Mouse (Mus musculus) embryonic facial prominence, embryonic 12.5 days (tissue): ENCODE data around the gene Crb3. TPM values are rescaled to one million over a fixed set of nuclear protein-coding genes. Genes with fewer than 3 reads are reported as not detected.

ENCODE experiments used
- ATAC-seq: fragments of 200-750 bp; cut with Nextera tagmentation; 2 replicates; pipeline ENCODE4 v1.8.0; 2017; ENCODE audit not compliant: insufficient number of reproducible peaks, insufficient read depth, low FRiP score, low TSS enrichment
- H3K27ac ChIP-seq: fragments of 300-500 bp; sonication (generic); 2 replicates; pipeline ENCODE4 v1.5.1; 2016; ENCODE audit warnings: mild to moderate bottlenecking
- H3K27me3 ChIP-seq: fragments of 300-500 bp; sonication (generic); 2 replicates; pipeline ENCODE4 v1.6.1; 2016; ENCODE audit warnings: mild to moderate bottlenecking, moderate library complexity
- H3K36me3 ChIP-seq: fragments of 300-500 bp; sonication (generic); 2 replicates; pipeline ENCODE4 v1.6.1; 2016; ENCODE audit warnings: mild to moderate bottlenecking
- H3K4me1 ChIP-seq: fragments of 300-500 bp; sonication (generic); 2 replicates; pipeline ENCODE4 v1.6.1; 2016
- H3K4me2 ChIP-seq: fragments of 300-500 bp; sonication (generic); replicated peaks from 2 replicates; pipeline ENCODE4 v1.6.1; 2016; ENCODE audit warnings: mild to moderate bottlenecking, moderate library complexity
- H3K4me3 ChIP-seq: fragments of 300-500 bp; sonication (generic); 2 replicates; pipeline ENCODE4 v1.5.1; 2016; ENCODE audit warnings: mild to moderate bottlenecking
- H3K9ac ChIP-seq: fragments of 300-500 bp; sonication (generic); 2 replicates; pipeline ENCODE4 v1.6.1; 2016; ENCODE audit warnings: mild to moderate bottlenecking, moderate library complexity
- H3K9me3 ChIP-seq: fragments of 300-500 bp; sonication (generic); 2 replicates; pipeline ENCODE4 v1.6.1; 2016; ENCODE audit warnings: mild to moderate bottlenecking, moderate library complexity
- WGBS: fragments of 180-500 bp; shearing (Covaris S2); methylation state at CpG from one replicate; pipeline ENCODE4 v1.1.7; 2016; 5-methylcytosine and 5-hydroxymethylcytosine counted together
- polyA plus RNA-seq: library from polyadenylated mRNA; unstranded; fragments of >200 nt; fragmentation: Nextera tagmentation; extraction: Ambion mirVana; gene quantifications from 2 replicates; pipeline ENCODE4 v1.2.1, GENCODE M21; 2016

Crb3 gene
- polyA plus RNA-seq, 1 experiment from 2014 or later: 5.0 TPM

DNA sequence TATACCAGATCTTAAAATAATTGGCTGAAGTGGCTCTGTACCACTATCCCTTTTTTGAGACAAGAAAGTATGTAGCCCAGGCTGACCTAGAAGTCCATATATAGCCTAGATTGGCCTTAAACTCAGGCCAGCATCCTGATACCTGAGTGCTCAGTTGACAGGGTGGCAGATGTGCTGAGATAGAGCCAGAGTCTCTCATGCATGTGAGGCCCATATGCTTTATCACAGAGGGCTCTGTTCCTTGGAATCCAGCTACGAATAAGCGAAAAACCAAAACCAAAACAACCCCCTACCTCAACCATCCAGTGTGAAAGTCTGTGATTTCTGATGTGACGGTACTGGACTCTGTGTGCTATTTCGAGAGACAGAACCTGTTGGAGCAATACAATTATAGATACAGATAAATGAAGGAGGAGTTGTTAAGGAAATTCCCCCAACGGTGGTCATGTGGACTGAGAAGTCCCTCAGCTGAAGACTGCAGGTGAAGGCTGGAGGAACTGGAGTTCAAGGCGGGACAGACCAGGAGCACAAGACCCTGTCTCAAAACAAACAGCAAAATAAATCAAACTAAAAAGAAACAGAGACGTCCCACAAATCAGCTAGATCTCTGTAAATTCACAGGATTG lies 49.2 kb downstream of the Crb3 start:
- Histone ChIP-seq H3K9ac (no peak overlapping the region), H3K36me3 (no peaks in the 10 kb centered on the region), H3K9me3 (no peaks in the 10 kb centered on the region), H3K4me3 (no peak overlapping the region), H3K27ac (no peak overlapping the region), H3K4me2 (no peak overlapping the region), H3K27me3 (no peaks in the 10 kb centered on the region), H3K4me1 (peaks cover 13% of the 10 kb centered on the region; the same call in 1 of the 2 replicates)
- ATAC-seq: no peak
- 81% methylated on average over 7 of the region's 7 CpGs for WGBS

DNA sequence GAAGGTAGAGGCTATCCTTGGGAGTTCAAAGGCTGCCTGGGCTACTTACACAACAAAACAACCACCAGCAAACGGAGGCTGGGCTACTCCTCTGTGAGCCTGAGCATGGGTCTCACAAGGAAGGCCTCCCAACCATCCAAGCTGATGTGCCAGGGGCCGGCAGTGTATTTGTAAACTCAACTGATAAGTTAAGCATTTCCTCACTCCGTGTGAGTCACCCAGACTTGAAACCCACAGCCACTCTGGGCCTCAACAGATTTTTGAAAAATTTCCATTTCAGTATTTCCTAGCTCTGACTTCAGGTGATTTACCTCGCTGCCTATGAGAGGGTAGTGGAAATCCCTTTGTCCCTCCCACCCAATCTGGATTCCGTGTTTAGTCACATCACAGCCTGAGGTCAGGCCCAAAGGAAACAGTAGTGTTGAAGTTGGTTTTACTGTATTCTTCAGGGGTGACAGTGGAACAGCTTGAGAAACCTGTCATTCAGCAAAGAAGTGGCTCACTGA lies 49.8 kb downstream of the Crb3 start:
- no peak for ATAC-seq

DNA sequence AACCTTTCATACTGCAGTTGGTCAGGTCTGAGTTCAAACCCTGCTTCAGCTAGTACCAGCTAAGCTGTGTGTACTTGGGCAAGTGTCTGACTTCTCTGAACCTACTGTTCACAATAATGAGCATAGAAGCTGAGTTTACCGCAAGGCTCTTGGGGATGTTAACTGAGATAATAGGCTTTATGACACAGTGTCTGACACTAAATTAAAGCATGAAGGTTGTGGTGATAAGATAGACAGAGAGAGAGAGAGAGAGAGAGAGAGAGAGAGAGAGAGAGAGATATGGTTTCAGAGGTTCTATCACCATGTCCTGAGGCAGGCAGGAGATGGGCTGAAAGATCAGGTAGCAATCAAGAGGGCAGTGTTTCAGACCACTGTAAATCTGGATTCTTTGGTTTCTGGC lies 51.1 kb downstream of the Crb3 start:
- Histone ChIP-seq H3K27me3 (no peaks in the 10 kb centered on the region), H3K27ac (no peak overlapping the region), H3K9ac (no peak overlapping the region), H3K36me3 (no peaks in the 10 kb centered on the region), H3K4me3 (no peak overlapping the region), H3K4me1 (peaks cover 6% of the 10 kb centered on the region; the same call in 1 of the 2 replicates), H3K9me3 (no peaks in the 10 kb centered on the region), H3K4me2 (no peak overlapping the region)
- no peak for ATAC-seq
- WGBS: 82% methylated on average over 1 of the region's 1 CpGs

More for the DNA sequence above, 49.8 kb downstream of the Crb3 start:
- Histone ChIP-seq H3K4me3 (no peak overlapping the region), H3K9ac (no peak overlapping the region), H3K4me2 (no peak overlapping the region), H3K36me3 (no peaks in the 10 kb centered on the region), H3K27ac (no peak overlapping the region), H3K27me3 (no peaks in the 10 kb centered on the region), H3K4me1 (peaks cover 13% of the 10 kb centered on the region; the same call in 1 of the 2 replicates), H3K9me3 (no peaks in the 10 kb centered on the region)
- WGBS: 53% methylated on average over 5 of the region's 5 CpGs

DNA sequence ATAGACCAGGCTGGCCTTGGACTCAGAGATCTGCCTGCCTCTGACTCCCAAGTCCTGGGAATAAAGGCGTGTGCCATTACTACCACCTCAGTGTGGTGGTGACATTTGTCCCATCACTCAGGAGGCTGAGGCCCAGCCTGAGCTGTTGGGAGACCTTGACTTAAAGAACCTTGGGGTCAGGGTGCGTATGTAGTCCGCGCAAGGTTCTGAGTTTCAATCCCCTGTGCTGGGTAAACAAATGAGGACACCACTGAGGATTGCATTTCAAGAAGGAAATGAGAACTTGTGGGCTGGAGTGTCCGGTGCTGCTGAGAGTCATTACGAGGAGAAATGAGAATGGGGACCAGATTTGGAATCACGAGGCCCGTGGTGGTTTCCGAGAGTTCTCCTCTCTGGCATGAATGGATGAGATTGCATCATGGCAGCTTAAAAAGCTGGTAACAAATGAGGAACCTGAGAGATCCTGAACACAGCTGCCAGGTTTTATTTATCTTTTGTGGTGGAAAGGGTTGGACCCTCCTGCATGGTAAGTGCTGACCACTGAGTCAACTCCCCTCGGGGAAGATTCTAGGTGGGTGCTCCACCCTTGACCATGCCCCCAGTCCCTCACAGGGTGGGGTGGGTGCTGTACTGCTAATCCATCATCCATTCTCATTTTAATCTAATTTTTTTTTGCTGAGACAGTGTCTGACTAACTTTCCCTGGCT lies 54.0 kb downstream of the Crb3 start:
- H3K4me2 ChIP-seq: no peak overlapping the region
- H3K4me3 ChIP-seq: no peak overlapping the region
- H3K9me3 ChIP-seq: no peaks in the 10 kb centered on the region
- 84% methylated on average over 10 of the region's 10 CpGs for WGBS
- H3K27ac ChIP-seq: no peak overlapping the region
- H3K4me1 ChIP-seq: no peaks in the 10 kb centered on the region
- H3K36me3 ChIP-seq: no peaks in the 10 kb centered on the region
- no peak overlapping the region for H3K9ac ChIP-seq
- H3K27me3 ChIP-seq: no peaks in the 10 kb centered on the region
- ATAC-seq: no peak

Other genes with a start within 250 kb of the Crb3 start
- 5.5 and 5.7 TPM in 2 replicates for gene Rfx2, start 228.1 kb upstream of the Crb3 start, polyA plus RNA-seq
- gene Acsbg2, start 184.7 kb upstream of the Crb3 start, polyA plus RNA-seq: not detected in 2 replicates
- 0.42 and 0.51 TPM in 2 replicates for gene 1700061G19Rik, start 183.6 kb upstream of the Crb3 start, polyA plus RNA-seq
- 95.6 and 97.2 TPM in 2 replicates for gene Mllt1, start 123.7 kb upstream of the Crb3 start, polyA plus RNA-seq
- gene Acer1, start 77.0 kb upstream of the Crb3 start, polyA plus RNA-seq: not detected in 2 replicates
- gene Clpp, start 68.8 kb upstream of the Crb3 start, polyA plus RNA-seq: 147 and 165 TPM in 2 replicates
- 38.5 and 41.4 TPM in 2 replicates for gene Alkbh7, start 61.8 kb upstream of the Crb3 start, polyA plus RNA-seq
- not detected in 2 replicates for gene Pspn, start 59.1 kb upstream of the Crb3 start, polyA plus RNA-seq
- 62.0 and 63.4 TPM in 2 replicates for gene Gtf2f1, start 47.8 kb upstream of the Crb3 start, polyA plus RNA-seq
- gene Gm17949, start 47.6 kb upstream of the Crb3 start, polyA plus RNA-seq: 0.32 and 0.70 TPM in 2 replicates
- gene Khsrp, start 27.6 kb upstream of the Crb3 start, polyA plus RNA-seq: 63.4 and 66.4 TPM in 2 replicates
- gene Slc25a41, start 17.5 kb upstream of the Crb3 start, polyA plus RNA-seq: 0.13 TPM in 1 of 2 replicates, not detected in the other
- gene Slc25a23, start 758 bp downstream of the Crb3 start, polyA plus RNA-seq: 10.1 TPM in 2 replicates
- gene Dennd1c, start 19.4 kb downstream of the Crb3 start, polyA plus RNA-seq: 1.4 and 3.2 TPM in 2 replicates
- gene Tubb4a, start 28.7 kb downstream of the Crb3 start, polyA plus RNA-seq: 31.9 and 35.5 TPM in 2 replicates
- 7.8 and 9.6 TPM in 2 replicates for gene Tnfsf9, start 46.2 kb downstream of the Crb3 start, polyA plus RNA-seq
- gene Cd70, start 90.7 kb downstream of the Crb3 start, polyA plus RNA-seq: 0.19 TPM in 1 of 2 replicates, not detected in the other
- gene Tnfsf14, start 135.1 kb downstream of the Crb3 start, polyA plus RNA-seq: 0.09 and 0.24 TPM in 2 replicates
- gene C3, start 169.0 kb downstream of the Crb3 start, polyA plus RNA-seq: 0.37 and 0.56 TPM in 2 replicates
- gene Gpr108, start 189.3 kb downstream of the Crb3 start, polyA plus RNA-seq: 28.8 and 31.9 TPM in 2 replicates
- gene Trip10, start 190.3 kb downstream of the Crb3 start, polyA plus RNA-seq: 33.8 and 35.6 TPM in 2 replicates
- 1.7 and 2.1 TPM in 2 replicates for gene Vav1, start 220.0 kb downstream of the Crb3 start, polyA plus RNA-seq